Mouse (Mus musculus): ENCODE measurements at regions not wholly inside any gene's neighbourhood (a gene's known extent, or its start where the extent isn't known, plus 50 kb on each side); places are given as distances from the start of the nearest gene placed in this dataset.
A peak's percentile ranks its signal among the peaks of the same experiment; 100 is the strongest.
"Not testable (repeated sequence)": the region's sequence is repeated elsewhere in the genome, so short reads cannot be mapped to it uniquely, and the experiment has no call there.

DNA sequence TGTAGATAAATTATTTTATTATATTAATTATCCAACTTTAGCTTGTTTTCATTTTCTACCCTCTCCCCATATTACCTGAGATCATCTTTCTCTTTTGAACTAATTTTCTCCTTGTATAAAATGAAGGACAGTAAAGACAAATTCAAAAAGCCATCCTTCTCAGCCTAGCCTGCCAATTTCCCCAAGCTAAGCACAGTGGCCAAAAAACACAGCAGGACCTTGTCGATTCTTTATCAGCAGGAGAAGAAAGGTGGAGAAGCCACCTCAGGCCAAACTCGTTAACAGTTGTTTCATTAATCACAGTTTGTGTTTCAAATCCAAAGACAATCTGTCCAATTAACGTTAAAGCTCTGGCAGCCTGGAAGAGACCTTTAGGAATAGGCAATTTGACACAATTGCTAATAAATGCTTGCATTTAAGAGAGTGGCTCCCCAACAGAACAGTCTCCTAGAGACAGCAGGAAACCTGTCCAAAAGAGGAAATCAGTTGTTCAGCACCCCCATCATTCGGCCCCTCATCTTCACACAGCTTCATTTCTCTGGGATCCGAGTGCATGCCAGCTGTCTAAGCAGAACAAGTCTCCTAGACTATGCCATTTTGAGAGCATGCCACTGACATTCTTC lies 135.7 kb upstream of the Tlr4 start:
- DNase-seq = no peak

- no peak for DNase-seq
Observed at GRCm38 (mm10) chr4:66693982-66694578, 133.3 kb upstream of the Tlr4 start.

GRCm38 (mm10) chr4:66715821-66716760 lies 111.3 kb upstream of the Tlr4 start:
- no peak for DNase-seq

DNA sequence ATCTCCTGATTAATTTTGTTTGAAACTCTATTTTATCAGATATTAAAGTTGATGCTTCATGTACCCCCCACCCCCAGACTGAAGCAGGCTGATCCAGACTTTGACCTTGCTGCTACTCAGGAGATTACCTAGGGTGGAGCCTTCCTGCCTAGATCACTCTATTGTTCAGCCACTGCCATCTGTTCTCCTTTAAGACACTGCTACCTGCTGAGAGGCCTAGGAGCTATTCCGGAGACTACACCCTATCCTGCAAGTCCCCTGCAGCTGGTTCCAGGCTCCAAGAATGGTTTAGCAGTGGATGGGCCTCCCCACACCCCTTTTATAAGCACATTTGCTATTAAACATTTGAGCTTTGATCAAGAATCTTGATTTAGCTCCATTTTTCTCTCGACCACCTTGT lies 90.0 kb upstream of the Tlr4 start:
- DNase-seq = no peak

DNA sequence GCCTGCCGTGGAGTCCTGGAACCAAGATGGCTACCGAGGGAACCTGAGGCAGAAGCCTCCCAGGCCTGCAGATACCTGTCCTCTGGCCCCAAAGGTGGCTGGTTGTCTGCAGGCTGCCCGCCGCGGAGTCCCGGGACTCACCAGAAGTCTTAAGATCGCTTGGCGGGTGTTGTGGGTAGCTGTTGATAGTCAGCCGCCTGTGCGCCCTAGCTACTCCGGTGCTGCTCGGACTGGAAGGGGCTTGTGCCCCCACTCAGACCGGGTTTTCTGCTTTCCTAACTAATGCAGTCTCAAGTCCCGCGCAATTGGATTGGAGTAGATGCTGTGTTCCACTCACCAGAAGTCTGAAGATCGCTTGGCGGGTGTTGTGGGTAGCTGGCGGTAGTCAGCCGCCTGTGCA lies 84.0 kb upstream of the Tlr4 start:
- not testable (repeated sequence) for DNase-seq

GRCm38 (mm10) chr4:66768762-66769161 lies 58.6 kb upstream of the Tlr4 start:
- peak; percentile 65 for DNase-seq
